Mouse (Mus musculus): Measurements from ENCODE around the gene Plpp3. TPM values are rescaled to one million over a fixed set of nuclear protein-coding genes. Genes with fewer than 3 reads are reported as not detected.

Plpp3 gene
- polyA plus RNA-seq, 1 experiment from 2014 or later, result 66.3 TPM

DNA sequence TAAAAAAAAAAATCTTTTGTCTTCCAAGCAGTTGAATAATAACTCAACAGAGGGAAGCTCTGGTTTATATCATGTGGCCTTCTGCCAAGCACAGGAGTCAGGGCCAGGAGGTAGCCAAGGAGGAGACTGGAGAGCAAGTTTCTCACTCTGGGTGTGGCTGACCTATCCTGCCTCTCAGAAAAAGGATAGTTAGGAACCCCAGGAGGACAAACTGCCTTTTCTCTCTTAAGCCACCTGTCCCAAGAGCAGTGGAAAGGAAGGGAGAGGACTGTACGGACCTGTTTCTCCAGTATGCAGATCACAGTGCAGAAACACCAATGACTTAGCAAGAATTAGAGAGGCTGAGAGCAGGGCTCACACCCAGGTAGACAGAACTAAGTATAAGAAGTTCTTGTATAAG is 57.3 kb downstream of the Plpp3 start:
- Histone ChIP-seq H3K4me2 (no peak overlapping the region), H3K4me3 (no peak overlapping the region), H3K27me3 (replicated peaks) (no peaks in the 10 kb centered on the region), H3K36me3 (replicated peaks) (no peaks in the 10 kb centered on the region), H3K9me3 (no peaks in the 10 kb centered on the region), H3K9ac (no peak overlapping the region), H3K27ac (no peak overlapping the region), H3K4me1 (no peaks in the 10 kb centered on the region)
- WGBS, result 79% methylated on average over 1 of the region's 1 CpGs
- no peak for ATAC-seq (replicated peaks)

DNA sequence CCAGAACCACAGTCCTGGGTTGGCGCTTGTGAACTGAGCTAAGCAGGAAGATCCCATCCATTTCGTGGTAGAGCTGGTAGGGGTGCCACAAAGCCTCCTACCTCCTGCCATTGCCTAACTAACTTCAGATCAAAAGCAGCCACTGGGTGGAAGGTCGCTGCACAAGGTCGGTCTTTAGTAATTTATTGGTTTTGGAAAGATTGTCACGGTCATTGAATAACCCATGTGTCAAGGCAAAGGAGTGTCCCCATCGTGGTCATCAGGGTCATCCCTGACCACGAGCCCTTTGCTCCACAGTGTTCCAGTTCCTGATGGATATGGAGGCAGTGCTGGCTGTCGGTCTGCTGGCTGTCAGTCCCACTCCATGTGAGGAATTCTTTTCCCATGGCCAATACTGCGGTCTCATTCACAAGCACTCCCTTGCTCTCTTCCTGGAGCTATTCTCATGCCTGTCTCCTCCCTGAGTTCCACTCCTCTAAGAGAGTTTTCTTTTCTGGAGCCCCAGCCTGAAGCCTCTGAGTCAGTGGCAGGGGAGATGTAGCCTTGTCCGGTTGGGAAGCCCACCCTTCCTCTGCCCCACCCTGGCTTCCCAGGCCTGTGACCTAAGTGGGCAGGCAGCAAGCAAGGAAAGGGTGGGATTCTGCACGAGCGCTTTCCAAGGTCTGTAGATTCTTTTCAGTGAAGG is 58.7 kb downstream of the Plpp3 start:
- H3K4me3 ChIP-seq, result no peak overlapping the region
- H3K27me3 ChIP-seq (replicated peaks), result no peaks in the 10 kb centered on the region
- H3K9ac ChIP-seq, result no peak overlapping the region
- no peak for ATAC-seq (replicated peaks)
- H3K4me1 ChIP-seq, result no peaks in the 10 kb centered on the region
- no peaks in the 10 kb centered on the region for H3K36me3 ChIP-seq (replicated peaks)
- no peak overlapping the region for H3K27ac ChIP-seq
- no peaks in the 10 kb centered on the region for H3K9me3 ChIP-seq
- no peak overlapping the region for H3K4me2 ChIP-seq
- WGBS, result 83% methylated on average over 12 of the region's 12 CpGs

DNA sequence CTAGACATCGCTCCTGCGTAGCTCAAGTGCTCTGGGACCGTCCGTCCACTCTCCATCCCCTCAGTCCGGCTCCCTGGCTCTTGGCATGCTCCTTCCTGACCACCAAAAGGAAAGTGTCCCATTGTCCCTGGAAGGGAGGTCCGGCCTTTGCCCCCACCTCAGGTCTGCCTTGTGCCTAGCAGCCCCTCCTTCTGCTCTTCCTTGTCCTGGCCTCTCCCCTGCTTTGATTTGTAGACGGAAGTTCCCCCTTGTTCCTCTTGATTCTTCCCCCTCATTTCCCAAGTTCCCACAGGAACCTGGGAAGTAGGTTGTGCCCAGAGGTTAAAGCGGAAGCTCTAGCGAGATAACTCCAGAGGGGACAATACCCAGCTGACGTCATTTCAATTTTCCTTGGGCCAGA is 61.1 kb downstream of the Plpp3 start:
- Histone ChIP-seq H3K4me2 (no peak overlapping the region), H3K9ac (no peak overlapping the region), H3K4me1 (no peaks in the 10 kb centered on the region), H3K4me3 (no peak overlapping the region), H3K27ac (no peak overlapping the region), H3K9me3 (no peaks in the 10 kb centered on the region), H3K27me3 (replicated peaks) (no peaks in the 10 kb centered on the region), H3K36me3 (replicated peaks) (no peaks in the 10 kb centered on the region)
- WGBS, result 77% methylated on average over 10 of the region's 10 CpGs
- ATAC-seq (replicated peaks), result no peak

DNA sequence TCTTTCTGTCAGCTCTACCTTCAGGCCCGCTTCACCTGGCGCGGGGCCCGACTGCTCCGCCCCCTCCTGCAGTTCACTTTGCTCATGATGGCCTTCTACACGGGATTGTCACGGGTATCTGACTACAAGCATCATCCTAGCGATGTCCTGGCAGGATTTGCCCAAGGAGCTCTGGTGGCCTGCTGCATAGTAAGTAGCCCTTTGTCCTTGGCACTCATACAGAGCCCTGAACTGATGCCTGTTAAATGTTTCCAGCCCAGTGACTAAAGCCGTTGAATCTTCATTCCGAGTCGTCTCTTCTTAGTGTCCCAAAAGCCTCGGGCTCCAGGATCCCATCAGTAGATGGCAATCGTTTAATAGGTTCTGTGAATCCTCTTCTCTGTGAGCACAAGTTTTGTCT is 62.2 kb downstream of the Plpp3 start:
- 81% methylated on average over 13 of the region's 13 CpGs for WGBS
- no peak for ATAC-seq (replicated peaks)
- H3K4me2 ChIP-seq, result no peak overlapping the region

DNA sequence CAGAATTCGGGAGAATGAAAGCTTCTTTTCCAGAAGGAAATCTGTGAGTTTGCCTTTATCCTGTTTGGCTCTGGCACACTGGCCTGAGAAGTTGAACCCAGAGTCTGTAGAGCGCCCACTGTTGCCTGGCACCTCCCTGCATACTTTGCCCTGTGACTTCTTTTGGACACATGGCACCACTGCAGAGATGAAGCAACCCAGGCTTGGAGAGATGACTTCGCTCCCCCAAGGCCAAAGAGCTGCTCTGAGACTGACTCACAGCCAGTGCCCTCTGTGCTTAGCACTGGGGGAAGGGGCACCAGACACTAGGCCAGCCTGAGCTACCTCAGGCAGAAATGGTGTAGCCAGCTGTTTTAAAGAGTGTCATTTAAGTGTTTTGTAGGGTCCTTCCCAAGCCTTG is 63.7 kb downstream of the Plpp3 start:
- H3K27ac ChIP-seq, result no peak overlapping the region
- no peaks in the 10 kb centered on the region for H3K9me3 ChIP-seq
- H3K4me2 ChIP-seq, result no peak overlapping the region
- no peak for ATAC-seq (replicated peaks)
- no peaks in the 10 kb centered on the region for H3K27me3 ChIP-seq (replicated peaks)
- 88% methylated on average over 3 of the region's 3 CpGs for WGBS
- H3K4me1 ChIP-seq, result no peaks in the 10 kb centered on the region
- no peaks in the 10 kb centered on the region for H3K36me3 ChIP-seq (replicated peaks)
- H3K4me3 ChIP-seq, result no peak overlapping the region
- H3K9ac ChIP-seq, result no peak overlapping the region

More for the DNA sequence above, 62.2 kb downstream of the Plpp3 start:
- H3K9ac ChIP-seq, result no peak overlapping the region
- H3K4me3 ChIP-seq, result no peak overlapping the region
- H3K4me1 ChIP-seq, result no peaks in the 10 kb centered on the region
- no peaks in the 10 kb centered on the region for H3K27me3 ChIP-seq (replicated peaks)
- H3K27ac ChIP-seq, result no peak overlapping the region
- no peaks in the 10 kb centered on the region for H3K9me3 ChIP-seq
- H3K36me3 ChIP-seq (replicated peaks), result no peaks in the 10 kb centered on the region

DNA sequence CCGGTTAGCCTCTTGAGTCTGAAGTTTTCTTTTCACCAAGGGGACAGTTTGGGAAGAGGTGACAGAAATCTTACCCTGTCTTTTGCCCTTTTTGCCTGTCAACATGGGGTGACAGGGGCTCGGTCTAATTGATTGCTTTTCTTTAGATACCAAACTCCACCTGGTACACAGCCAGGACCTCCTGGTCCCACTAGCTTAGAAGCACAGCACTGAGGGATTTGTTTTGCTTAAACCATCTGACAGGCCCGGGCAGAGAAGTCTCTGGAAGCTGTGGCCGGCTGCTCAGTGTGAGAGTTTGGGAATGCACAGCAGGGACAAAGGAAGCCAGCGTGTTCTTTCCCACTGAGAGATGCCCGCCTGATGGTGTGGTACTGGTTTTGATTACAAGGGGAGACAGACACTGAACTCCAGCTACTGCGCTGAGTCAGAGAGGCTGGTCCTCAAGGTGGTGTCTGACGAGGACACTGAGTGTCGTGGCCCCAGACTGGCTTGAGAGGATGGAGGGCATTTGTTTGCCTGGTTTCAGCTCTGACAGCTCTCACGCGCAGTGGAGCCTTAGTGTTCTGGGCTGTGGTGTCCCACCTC is 64.2 kb downstream of the Plpp3 start:
- no peaks in the 10 kb centered on the region for H3K36me3 ChIP-seq (replicated peaks)
- no peak overlapping the region for H3K27ac ChIP-seq
- no peak for ATAC-seq (replicated peaks)
- H3K4me3 ChIP-seq, result no peak overlapping the region
- H3K9me3 ChIP-seq, result no peaks in the 10 kb centered on the region
- 80% methylated on average over 11 of the region's 11 CpGs for WGBS
- H3K9ac ChIP-seq, result no peak overlapping the region
- no peaks in the 10 kb centered on the region for H3K27me3 ChIP-seq (replicated peaks)
- no peak overlapping the region for H3K4me2 ChIP-seq
- no peaks in the 10 kb centered on the region for H3K4me1 ChIP-seq

DNA sequence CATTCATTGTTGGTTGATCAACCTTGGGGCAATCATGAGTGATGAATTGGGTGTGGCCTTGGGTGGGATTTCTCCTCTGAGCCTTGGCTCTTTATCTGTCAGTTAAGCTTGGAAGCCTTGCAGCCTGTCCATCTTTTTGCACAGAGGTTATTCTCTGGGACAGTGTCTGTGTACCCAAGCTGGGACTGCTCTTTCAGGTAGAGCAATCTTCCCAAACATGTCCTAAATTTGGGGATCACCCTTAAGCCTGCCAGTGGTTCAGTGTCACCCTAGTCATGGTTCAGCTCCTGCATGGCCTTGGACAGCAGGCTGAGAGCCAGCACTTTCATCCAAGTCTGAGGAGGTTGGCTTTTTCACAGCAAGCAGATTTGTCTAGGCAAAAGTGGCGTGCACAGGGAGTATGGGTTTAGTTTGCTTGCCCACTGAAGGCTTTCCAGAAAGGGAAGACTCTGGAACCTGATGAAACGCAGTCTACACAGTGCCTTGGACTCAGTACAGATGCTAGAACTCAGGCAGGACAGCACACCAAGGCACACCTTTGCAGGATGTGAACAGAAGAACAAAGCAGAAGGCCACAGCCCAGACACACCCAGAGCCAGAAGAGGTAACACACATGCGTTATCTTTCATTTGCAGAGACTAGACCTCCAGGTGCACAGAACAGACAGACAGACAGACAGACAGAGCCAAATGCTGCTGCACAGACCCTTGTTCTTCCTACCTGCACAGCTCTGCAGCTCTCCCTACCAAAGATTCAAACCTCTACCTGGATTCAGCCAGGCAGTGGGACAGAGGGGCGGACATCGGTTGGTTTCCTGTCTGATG is 66.2 kb downstream of the Plpp3 start:
- Histone ChIP-seq H3K36me3 (replicated peaks) (no peaks in the 10 kb centered on the region; the same call in 1 of the 2 replicates), H3K27me3 (replicated peaks) (no peaks in the 10 kb centered on the region), H3K9me3 (no peaks in the 10 kb centered on the region), H3K4me1 (no peaks in the 10 kb centered on the region), H3K9ac (no peak overlapping the region), H3K4me2 (no peak overlapping the region), H3K27ac (no peak overlapping the region), H3K4me3 (no peak overlapping the region)
- no peak for ATAC-seq (replicated peaks)
- 87% methylated on average over 5 of the region's 5 CpGs for WGBS

DNA sequence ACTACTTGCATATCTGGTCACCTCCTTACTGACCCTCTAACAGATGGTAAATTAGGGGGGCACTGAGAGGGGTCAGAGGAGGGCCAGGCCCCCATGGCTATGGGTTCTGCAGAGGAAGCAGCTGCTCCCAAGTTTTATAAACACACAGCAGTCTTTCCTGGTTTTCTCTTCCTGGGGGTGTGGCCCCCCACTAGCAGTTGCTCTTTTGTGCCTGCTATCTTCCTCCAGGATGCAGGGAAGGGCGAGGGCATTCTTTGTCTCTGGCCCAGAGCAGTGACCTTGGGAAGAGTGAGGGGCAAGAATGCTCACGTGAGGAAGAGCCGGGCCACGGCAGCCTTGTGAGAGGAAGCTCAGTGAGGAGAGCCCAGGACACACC is 66.8 kb downstream of the Plpp3 start:
- H3K4me1 ChIP-seq, result no peaks in the 10 kb centered on the region
- H3K27me3 ChIP-seq (replicated peaks), result no peaks in the 10 kb centered on the region
- no peak overlapping the region for H3K4me3 ChIP-seq
- 59% methylated on average over 4 of the region's 4 CpGs for WGBS
- no peak overlapping the region for H3K4me2 ChIP-seq
- H3K9ac ChIP-seq, result no peak overlapping the region
- H3K9me3 ChIP-seq, result no peaks in the 10 kb centered on the region
- H3K27ac ChIP-seq, result no peak overlapping the region
- no peak for ATAC-seq (replicated peaks)
- H3K36me3 ChIP-seq (replicated peaks), result no peaks in the 10 kb centered on the region; the same call in 1 of the 2 replicates

DNA sequence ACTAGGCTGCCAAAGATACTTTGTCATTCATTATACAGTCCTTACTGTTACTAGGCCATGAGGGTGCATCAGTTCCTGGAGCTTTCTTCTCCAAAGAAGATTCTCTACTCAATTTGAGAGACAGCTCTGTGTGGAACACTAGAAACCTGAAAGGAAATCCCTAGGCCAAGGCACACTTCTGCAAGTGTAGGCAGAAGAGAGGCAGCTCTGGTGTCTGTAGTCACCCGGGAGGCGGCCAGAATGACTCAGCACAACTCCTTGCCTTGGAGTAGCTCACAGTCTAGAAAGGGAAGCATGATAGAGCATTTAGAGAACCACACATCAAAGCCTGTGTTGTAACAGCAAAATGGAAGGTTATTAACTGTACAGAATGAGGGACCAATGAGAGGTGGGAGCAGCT is 68.4 kb downstream of the Plpp3 start:
- ATAC-seq (replicated peaks), result no peak
- WGBS, result 80% methylated on average over 2 of the region's 2 CpGs
- H3K36me3 ChIP-seq (replicated peaks), result no peaks in the 10 kb centered on the region; the same call in 1 of the 2 replicates

DNA sequence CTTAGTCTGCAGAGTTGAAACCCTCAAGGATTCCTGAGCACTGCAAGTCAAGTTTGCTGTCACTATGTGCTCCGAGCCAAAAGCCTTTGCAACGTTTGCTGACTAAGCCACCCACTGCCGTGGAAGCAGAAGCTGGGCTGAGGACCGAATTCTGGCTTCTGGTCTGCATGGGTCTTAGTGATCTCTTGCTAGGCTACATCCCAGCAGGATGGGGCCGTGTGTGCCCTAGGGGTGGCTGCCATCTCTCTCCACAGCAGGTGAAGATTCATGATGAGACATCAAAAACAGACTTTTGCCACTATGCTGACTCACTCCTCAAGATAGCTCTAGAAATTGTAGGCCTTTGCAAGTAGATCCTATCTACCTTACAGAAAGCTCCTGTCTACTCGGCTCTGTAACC is 69.2 kb downstream of the Plpp3 start:
- H3K9ac ChIP-seq, result no peak overlapping the region
- no peaks in the 10 kb centered on the region for H3K4me1 ChIP-seq
- no peak overlapping the region for H3K4me2 ChIP-seq
- H3K9me3 ChIP-seq, result no peaks in the 10 kb centered on the region
- no peaks in the 10 kb centered on the region for H3K27me3 ChIP-seq (replicated peaks)
- no peak overlapping the region for H3K27ac ChIP-seq
- H3K36me3 ChIP-seq (replicated peaks), result peaks cover under 1% of the 10 kb centered on the region; the same call in 1 of the 2 replicates
- no peak for ATAC-seq (replicated peaks)
- 83% methylated on average over 6 of the region's 6 CpGs for WGBS
- H3K4me3 ChIP-seq, result no peak overlapping the region

More for the DNA sequence above, 68.4 kb downstream of the Plpp3 start:
- H3K9ac ChIP-seq, result no peak overlapping the region
- H3K4me2 ChIP-seq, result no peak overlapping the region
- no peak overlapping the region for H3K4me3 ChIP-seq
- H3K27me3 ChIP-seq (replicated peaks), result no peaks in the 10 kb centered on the region
- no peaks in the 10 kb centered on the region for H3K9me3 ChIP-seq
- no peak overlapping the region for H3K27ac ChIP-seq
- no peaks in the 10 kb centered on the region for H3K4me1 ChIP-seq

DNA sequence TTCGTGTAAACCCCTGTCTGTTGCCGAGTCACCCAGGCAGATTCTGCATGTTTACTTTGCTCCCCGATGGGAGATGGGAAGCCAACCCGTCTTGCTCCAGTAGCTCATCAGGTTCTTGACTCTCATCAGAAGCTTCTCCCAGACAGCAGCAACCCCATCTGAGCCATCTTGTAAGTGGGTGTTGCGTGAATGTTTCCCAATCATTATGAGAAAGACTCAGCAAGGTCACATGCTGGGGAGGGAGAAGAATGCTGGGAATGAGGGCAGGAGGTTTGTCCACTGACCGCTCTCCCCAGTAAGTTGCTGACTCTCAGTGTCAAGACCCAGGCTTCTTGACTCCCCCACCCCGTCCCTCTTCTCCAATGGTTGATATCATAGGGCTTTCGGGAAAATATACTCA is 73.0 kb downstream of the Plpp3 start:
- Histone ChIP-seq H3K36me3 (replicated peaks) (peaks cover 3% of the 10 kb centered on the region; the same call in 1 of the 2 replicates), H3K4me1 (no peaks in the 10 kb centered on the region), H3K4me3 (no peak overlapping the region), H3K27me3 (replicated peaks) (no peaks in the 10 kb centered on the region), H3K27ac (no peak overlapping the region), H3K9me3 (no peaks in the 10 kb centered on the region), H3K4me2 (no peak overlapping the region), H3K9ac (no peak overlapping the region)
- 90% methylated on average over 8 of the region's 8 CpGs for WGBS
- no peak for ATAC-seq (replicated peaks)

DNA sequence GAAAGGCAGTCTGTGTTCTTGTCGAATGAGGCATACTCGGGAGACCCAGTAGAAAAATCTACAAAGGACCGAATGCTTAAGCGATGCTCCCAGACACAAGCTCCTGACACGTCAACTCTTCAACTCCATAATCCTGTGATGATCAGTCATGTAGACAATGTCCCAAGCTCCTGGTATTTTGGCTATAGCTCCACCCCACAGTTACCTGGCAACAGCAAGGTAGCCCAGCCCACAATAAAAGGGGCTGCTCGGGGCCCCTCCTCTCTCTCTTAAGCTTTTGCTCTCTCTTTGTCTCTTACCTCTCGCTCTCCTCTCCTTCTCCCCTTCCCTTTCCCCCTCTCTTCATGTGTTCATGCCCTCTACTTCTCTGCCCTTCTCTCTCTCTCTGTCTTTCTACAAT is 83.1 kb downstream of the Plpp3 start:
- no peak for ATAC-seq (replicated peaks)
- Histone ChIP-seq H3K36me3 (replicated peaks) (no peaks in the 10 kb centered on the region), H3K4me1 (peaks cover 9% of the 10 kb centered on the region), H3K27me3 (replicated peaks) (no peaks in the 10 kb centered on the region), H3K9me3 (no peaks in the 10 kb centered on the region), H3K4me3 (no peak overlapping the region), H3K9ac (no peak overlapping the region), H3K27ac (0 out of 2 replicates have a peak overlapping the region, but pooled peaks have one; percentile 25), H3K4me2 (no peak overlapping the region)
- WGBS, result 26% methylated on average over 7 of the region's 7 CpGs
